Mouse (Mus musculus): ENCODE data around the gene Capzb. TPM values are rescaled to one million over a fixed set of nuclear protein-coding genes. Genes with fewer than 3 reads are reported as not detected.
A peak's percentile ranks its signal among the peaks of the same experiment; 100 is the strongest.

The Capzb gene
- total and polyA plus RNA-seq, 3 experiments: 103 to 354 TPM; not detected in 1

DNA sequence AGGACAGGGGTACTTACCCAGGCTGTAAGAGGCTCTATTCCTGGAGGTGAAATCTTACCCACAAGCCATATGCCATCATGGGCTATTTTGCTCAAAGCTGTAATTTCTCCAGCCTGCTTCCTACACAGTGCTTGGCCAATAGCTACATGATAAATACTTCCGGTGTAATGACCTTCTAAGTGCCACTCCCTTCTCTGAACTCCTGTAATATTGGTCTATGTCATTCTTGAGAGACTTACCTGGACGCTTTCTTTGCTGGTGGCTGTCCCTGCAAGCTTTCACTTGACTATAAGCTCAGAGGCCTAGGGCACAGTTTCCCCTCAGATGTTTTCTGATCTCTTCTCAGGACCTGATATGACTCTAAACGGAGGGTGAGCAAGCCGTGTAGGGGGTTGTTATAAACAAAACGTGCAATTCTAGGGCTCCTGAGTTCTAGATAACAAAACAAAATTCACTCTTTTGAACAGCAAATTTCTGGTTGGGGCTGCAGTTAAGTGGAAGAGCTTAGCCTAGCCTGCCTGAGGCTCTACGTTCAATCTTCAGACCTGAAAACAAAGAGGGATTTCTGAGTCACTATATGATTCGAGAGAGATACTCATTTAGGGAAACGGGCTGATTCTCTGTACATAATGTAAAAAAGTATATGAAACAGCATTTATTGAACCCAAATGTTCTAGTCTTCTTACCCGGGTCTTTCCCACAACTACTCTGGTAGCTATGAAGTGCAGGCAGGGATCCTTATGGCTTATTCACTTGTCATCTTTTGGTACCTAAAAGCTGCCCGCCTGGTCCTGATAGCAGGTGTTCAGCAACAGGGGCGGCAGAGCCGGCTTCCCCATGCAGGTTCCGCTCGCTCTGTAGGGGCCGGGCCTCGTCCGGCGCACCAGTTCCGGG, 847 bp upstream of the Capzb start:
- Histone ChIP-seq H3K36me3 (ENCODE audit: control insufficient read depth in 1 of 2, insufficient read depth in 2 of 2, low read length in 2 of 2) (peaks cover 0 to 32% of the 10 kb centered on the region in 2 experiments; a peak in 2 of 4 replicates), H3K4me1 (ENCODE audit: control insufficient read depth in 1 of 2, insufficient read depth in 2 of 2, low read length in 2 of 2) (peaks cover 10 to 37% of the 10 kb centered on the region in 2 experiments), H3K9me3 (replicated peaks; ENCODE audit: insufficient read depth, low read length) (no peaks in the 10 kb centered on the region), H3K27me3 (ENCODE audit: control insufficient read depth in 1 of 2, insufficient read depth in 2 of 2, low read length in 2 of 2) (no peaks in the 10 kb centered on the region), H3K27ac (ENCODE audit: control insufficient read depth, low read depth, low read length) (peak overlapping the region; percentile 86), H3K9ac (ENCODE audit: control insufficient read depth, low read depth, low read length, poor library complexity, severe bottlenecking) (peak overlapping the region; percentile 82), H3K79me2 (ENCODE audit: control insufficient read depth, insufficient read depth, low read length, poor library complexity) (peaks cover 43% of the 10 kb centered on the region), H3K4me3 (ENCODE audit: control insufficient read depth in 1 of 2, insufficient read depth in 1 of 2, low read depth in 2 of 2, low read length in 2 of 2) (peak overlapping the region; percentile 80 to 83)
- peak; percentile 50 for DNase-seq (ENCODE audit: low read depth, low spot score)
- TF ChIP-seq E2F4 (IDR thresholded peaks at IDR 0.05; ENCODE audit: borderline replicate concordance, low read depth, low read length) (no peak), MEF2A (IDR thresholded peaks at IDR 0.05; ENCODE audit: extremely low read depth, insufficient replicate concordance, low read depth, low read length, poor library complexity, severe bottlenecking) (no peak), TAL1 (IDR thresholded peaks at IDR 0.05; ENCODE audit: low read length) (no peak), CHD1 (IDR thresholded peaks at IDR 0.05; ENCODE audit: low read depth, low read length) (0 out of 2 replicates have a peak, but pooled peaks have one; percentile 61), USF2 (IDR thresholded peaks at IDR 0.05; ENCODE audit: borderline replicate concordance in 1 of 2, insufficient read depth in 1 of 2, low read depth in 1 of 2, low read length in 2 of 2) (no peak), EP300 (IDR thresholded peaks at IDR 0.05; ENCODE audit: low read depth in 1 of 2, low read length in 2 of 2) (0 out of 4 replicates have a peak, but pooled peaks of 1 of the 2 experiments have one; percentile 28), ZNF384 (IDR thresholded peaks at IDR 0.05; ENCODE audit: low read depth, low read length) (no peak), HCFC1 (IDR thresholded peaks at IDR 0.05; ENCODE audit: low read depth, low read length) (peak; percentile 51; the same call in 1 of the 2 replicates), KAT2A (conservative IDR thresholded peaks at IDR 0.05; ENCODE audit: low read depth, low read length) (no peak), SIN3A (IDR thresholded peaks at IDR 0.05; ENCODE audit: low read length) (peak; percentile 56), ETS1 (IDR thresholded peaks at IDR 0.05; ENCODE audit: low read depth, low read length) (no peak), MXI1 (IDR thresholded peaks at IDR 0.05; ENCODE audit: low read depth, low read length) (peak; percentile 41), MYC (IDR thresholded peaks at IDR 0.05; ENCODE audit: low read depth, low read length) (0 out of 2 replicates have a peak, but pooled peaks have one; percentile 35)

GRCm38 (mm10) chr4:139193176-139194093, 736 bp downstream of the Capzb start:
- Histone ChIP-seq H3K36me3 (ENCODE audit: control insufficient read depth in 1 of 2, insufficient read depth in 2 of 2, low read length in 2 of 2) (peaks cover 0 to 44% of the 10 kb centered on the region in 2 experiments; a peak in 2 of 4 replicates), H3K9ac (ENCODE audit: control insufficient read depth, low read depth, low read length, poor library complexity, severe bottlenecking) (peak overlapping the region; percentile 90), H3K4me1 (ENCODE audit: control insufficient read depth in 1 of 2, insufficient read depth in 2 of 2, low read length in 2 of 2) (peaks cover 10 to 47% of the 10 kb centered on the region in 2 experiments), H3K27me3 (ENCODE audit: control insufficient read depth in 1 of 2, insufficient read depth in 2 of 2, low read length in 2 of 2) (no peaks in the 10 kb centered on the region), H3K4me3 (ENCODE audit: control insufficient read depth in 1 of 2, insufficient read depth in 1 of 2, low read depth in 2 of 2, low read length in 2 of 2) (peak overlapping the region; percentile 77 to 100), H3K27ac (ENCODE audit: control insufficient read depth, low read depth, low read length) (peak overlapping the region; percentile 32), H3K9me3 (replicated peaks; ENCODE audit: insufficient read depth, low read length) (no peaks in the 10 kb centered on the region), H3K79me2 (ENCODE audit: control insufficient read depth, insufficient read depth, low read length, poor library complexity) (peaks cover 58% of the 10 kb centered on the region)
- peak; percentile 67 for DNase-seq (ENCODE audit: low read depth, low spot score)
- TF ChIP-seq CHD1 (IDR thresholded peaks at IDR 0.05; ENCODE audit: low read depth, low read length) (no peak), POLR2A (IDR thresholded peaks at IDR 0.05; ENCODE audit: control insufficient read depth in 1 of 2, insufficient read depth in 1 of 2, low read depth in 1 of 2, low read length in 2 of 2, poor library complexity in 1 of 2) (peak in 1 of 2 experiments; percentile 25; a peak in 1 of 4 replicates), POLR2AphosphoS5 (IDR thresholded peaks at IDR 0.05; ENCODE audit: borderline replicate concordance, low read depth, low read length) (no peak), MYC (IDR thresholded peaks at IDR 0.05; ENCODE audit: low read depth, low read length) (no peak), POLR2AphosphoS2 (IDR thresholded peaks at IDR 0.05; ENCODE audit: low read length) (no peak)
